Mouse (Mus musculus) liver, embryonic 12.5 days (tissue): ENCODE data around the gene Map4k1. TPM values are rescaled to one million over a fixed set of nuclear protein-coding genes. Genes with fewer than 3 reads are reported as not detected.
"Not testable (repeated sequence)": the region's sequence is repeated elsewhere in the genome, so short reads cannot be mapped to it uniquely, and the experiment has no call there.

Experiments used
- ATAC-seq: fragments of 200-750 bp; cut with Nextera tagmentation; 2 replicates; pipeline ENCODE4 v1.8.0; 2017; ENCODE audit warnings: moderate number of reproducible peaks, mild to moderate bottlenecking, moderate library complexity
- H3K27ac ChIP-seq: fragments of 300-500 bp; sonication (generic); 2 replicates; pipeline ENCODE4 v1.5.1; 2016; ENCODE audit warnings: mild to moderate bottlenecking
- H3K27me3 ChIP-seq: fragments of 300-500 bp; sonication (generic); replicated peaks from 2 replicates; pipeline ENCODE4 v1.6.1; 2016; ENCODE audit warnings: mild to moderate bottlenecking, moderate library complexity
- H3K36me3 ChIP-seq: fragments of 300-500 bp; sonication (generic); 2 replicates; pipeline ENCODE4 v1.6.1; 2016; ENCODE audit warnings: mild to moderate bottlenecking, moderate library complexity
- H3K4me1 ChIP-seq: fragments of 300-500 bp; sonication (generic); 2 replicates; pipeline ENCODE4 v1.6.1; 2016
- H3K4me2 ChIP-seq: fragments of 300-500 bp; sonication (generic); 2 replicates; pipeline ENCODE4 v1.6.1; 2016; ENCODE audit warnings: mild to moderate bottlenecking, moderate library complexity
- H3K4me3 ChIP-seq: fragments of 300-500 bp; sonication (generic); 2 replicates; pipeline ENCODE4 v1.5.1; 2016; ENCODE audit warnings: mild to moderate bottlenecking, moderate library complexity
- H3K9ac ChIP-seq: fragments of 300-500 bp; sonication (generic); 2 replicates; pipeline ENCODE4 v1.6.1; 2016; ENCODE audit warnings: mild to moderate bottlenecking, moderate library complexity
- H3K9me3 ChIP-seq: fragments of 300-500 bp; sonication (generic); replicated peaks from 2 replicates; pipeline ENCODE4 v1.6.1; 2016; ENCODE audit warnings: mild to moderate bottlenecking, moderate library complexity
- WGBS: fragments of 180-500 bp; shearing (Covaris S2); methylation state at CpG from one replicate; pipeline ENCODE4 v1.1.7; 2016; ENCODE audit not compliant: insufficient replicate concordance; 5-methylcytosine and 5-hydroxymethylcytosine counted together
- polyA plus RNA-seq: library from polyadenylated mRNA; unstranded; fragments of >200 nt; fragmentation: Nextera tagmentation; extraction: Ambion mirVana; gene quantifications from 2 replicates; pipeline ENCODE4 v1.2.1, GENCODE M21; 2016

Gene Map4k1
- polyA plus RNA-seq, 1 experiment from 2014 or later, result 33.3 TPM

DNA sequence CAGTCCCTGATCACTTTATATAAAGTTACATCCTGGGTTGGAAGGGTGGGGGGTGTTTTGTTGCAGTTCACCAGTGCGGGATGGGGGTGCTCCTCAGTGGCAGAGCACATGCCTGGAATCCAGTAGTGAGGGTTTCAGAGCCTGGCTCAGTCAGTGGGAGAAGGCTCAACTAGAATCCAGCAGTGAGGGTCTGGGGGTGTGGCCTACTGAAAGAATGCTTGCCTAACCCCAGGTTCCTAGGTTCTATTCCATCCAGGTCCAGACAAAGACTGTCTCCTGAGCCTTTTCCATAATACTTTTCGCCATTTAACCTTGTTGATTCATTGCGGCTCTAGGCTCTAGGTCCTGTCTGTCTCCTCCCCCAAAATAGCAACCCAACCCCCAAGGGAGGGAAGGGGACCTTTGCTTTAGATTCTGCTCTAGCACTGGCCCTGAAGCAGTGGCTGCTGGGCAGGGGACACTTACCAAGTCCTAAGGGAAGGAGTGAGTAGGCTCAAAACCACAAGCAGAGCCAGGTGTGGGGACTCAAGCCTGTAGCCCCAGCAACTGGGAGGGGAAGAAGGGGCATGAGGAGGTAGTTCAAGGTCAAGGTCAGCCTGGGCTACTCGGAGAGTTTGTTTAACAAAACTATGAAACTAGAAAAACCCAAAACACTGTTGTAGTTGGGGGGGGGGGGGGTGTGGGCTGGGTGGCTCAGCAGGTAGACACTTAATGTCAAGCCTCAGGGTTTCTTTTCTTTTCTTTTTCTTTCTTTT lies 14.9 kb upstream of the Map4k1 start:
- Histone ChIP-seq H3K27me3 (no peaks in the 10 kb centered on the region), H3K9me3 (no peaks in the 10 kb centered on the region), H3K4me1 (peaks cover 38% of the 10 kb centered on the region), H3K27ac (peak overlapping the region; percentile 38; the same call in 1 of the 2 replicates), H3K4me2 (no peak overlapping the region), H3K9ac (no peak overlapping the region), H3K4me3 (no peak overlapping the region), H3K36me3 (peaks cover 22% of the 10 kb centered on the region)
- 63% methylated on average over 4 of the region's 4 CpGs for WGBS
- no peak for ATAC-seq

DNA sequence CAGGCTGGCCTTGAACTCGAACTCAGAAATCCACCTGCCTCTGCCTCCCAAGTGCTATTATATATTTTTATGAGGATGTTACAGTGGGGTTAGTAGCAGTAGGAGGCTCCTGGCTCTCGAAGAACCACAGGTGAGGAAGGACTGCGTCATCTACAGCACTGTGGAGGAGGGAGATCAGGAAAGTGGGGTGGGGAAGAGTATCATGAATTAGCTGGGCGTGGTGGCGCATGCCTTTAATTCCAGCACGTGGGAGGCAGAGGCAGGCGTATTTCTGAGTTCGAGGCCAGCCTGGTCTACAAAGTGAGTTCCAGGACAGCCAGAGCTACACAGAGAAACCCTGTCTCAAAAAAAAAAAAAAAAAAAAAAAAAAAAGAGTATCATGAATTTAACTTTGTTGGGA lies 13.7 kb upstream of the Map4k1 start:
- H3K4me3 ChIP-seq, H3K27ac ChIP-seq, H3K9ac ChIP-seq, H3K4me2 ChIP-seq, H3K9me3 ChIP-seq, H3K27me3 ChIP-seq, ATAC-seq: not testable (repeated sequence)
- peaks cover 37% of the 10 kb centered on the region for H3K4me1 ChIP-seq
- peaks cover 31% of the 10 kb centered on the region for H3K36me3 ChIP-seq
- 86% methylated on average over 8 of the region's 8 CpGs for WGBS

DNA sequence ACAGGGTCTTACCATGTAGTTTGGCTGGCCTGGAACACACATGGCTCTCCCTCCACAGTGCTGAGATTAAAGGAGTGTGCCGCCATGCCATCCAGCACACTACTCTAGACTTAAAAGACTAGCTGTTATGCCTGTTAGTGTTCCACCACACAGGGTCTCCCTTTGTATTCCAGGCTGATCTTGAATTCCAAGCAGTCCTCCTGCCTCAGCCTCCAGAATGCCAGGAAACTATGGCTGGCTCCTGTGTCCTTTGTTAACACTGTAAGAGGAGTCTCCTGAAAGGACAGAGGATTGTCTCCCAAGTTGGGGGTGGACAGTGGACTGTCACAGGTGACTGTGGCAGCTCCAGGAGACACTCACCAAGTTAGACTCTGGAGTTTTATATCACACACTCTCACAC lies 12.6 kb upstream of the Map4k1 start:
- no peak overlapping the region for H3K4me2 ChIP-seq
- H3K36me3 ChIP-seq, result peaks cover 43% of the 10 kb centered on the region
- no peak overlapping the region for H3K4me3 ChIP-seq
- no peak for ATAC-seq
- no peak overlapping the region for H3K9ac ChIP-seq
- WGBS, result 81% methylated on average over 1 of the region's 1 CpGs
- H3K27me3 ChIP-seq, result no peaks in the 10 kb centered on the region
- H3K9me3 ChIP-seq, result no peaks in the 10 kb centered on the region
- H3K4me1 ChIP-seq, result peaks cover 30% of the 10 kb centered on the region
- H3K27ac ChIP-seq, result no peak overlapping the region

DNA sequence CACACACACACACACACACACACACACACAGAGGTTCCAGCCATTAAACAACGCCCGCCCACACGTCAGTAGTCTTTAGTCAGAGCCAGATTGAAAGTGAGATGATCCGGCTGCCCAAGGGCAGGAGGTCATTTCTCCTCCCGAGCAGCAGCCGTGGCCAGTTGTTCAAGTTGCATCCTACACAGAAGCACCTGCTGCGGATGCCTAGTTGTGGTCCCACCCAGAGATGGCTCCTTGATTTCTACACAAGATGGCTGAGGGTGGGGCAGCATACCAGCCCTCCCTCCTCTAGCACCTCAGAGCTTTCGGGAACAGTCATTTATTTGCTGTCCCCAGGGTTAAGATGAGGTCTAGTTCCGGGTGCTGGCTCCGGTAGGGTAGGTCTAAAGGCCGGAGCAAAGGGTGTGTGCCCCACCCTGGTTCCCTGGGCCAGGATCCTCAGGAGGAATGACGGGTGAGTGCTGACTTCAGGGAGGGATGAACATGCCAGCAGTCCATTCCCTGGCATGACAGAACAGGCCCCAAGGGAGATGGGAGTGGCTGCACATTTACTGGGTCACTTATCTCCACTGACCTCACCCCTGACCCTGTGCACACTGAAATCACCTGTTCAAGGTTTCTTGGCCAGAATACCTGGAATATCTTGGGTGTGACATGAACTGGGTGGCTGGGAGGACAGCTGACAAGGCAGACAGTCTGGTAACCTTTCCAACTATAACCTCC lies 12.0 kb upstream of the Map4k1 start:
- H3K4me1 ChIP-seq, result peaks cover 27% of the 10 kb centered on the region
- no peak overlapping the region for H3K9ac ChIP-seq
- peaks cover 48% of the 10 kb centered on the region for H3K36me3 ChIP-seq
- WGBS, result 75% methylated on average over 12 of the region's 12 CpGs
- H3K4me2 ChIP-seq, result no peak overlapping the region
- H3K4me3 ChIP-seq, result no peak overlapping the region
- H3K27ac ChIP-seq, result no peak overlapping the region
- H3K27me3 ChIP-seq, result no peaks in the 10 kb centered on the region
- no peak for ATAC-seq
- H3K9me3 ChIP-seq, result no peaks in the 10 kb centered on the region

DNA sequence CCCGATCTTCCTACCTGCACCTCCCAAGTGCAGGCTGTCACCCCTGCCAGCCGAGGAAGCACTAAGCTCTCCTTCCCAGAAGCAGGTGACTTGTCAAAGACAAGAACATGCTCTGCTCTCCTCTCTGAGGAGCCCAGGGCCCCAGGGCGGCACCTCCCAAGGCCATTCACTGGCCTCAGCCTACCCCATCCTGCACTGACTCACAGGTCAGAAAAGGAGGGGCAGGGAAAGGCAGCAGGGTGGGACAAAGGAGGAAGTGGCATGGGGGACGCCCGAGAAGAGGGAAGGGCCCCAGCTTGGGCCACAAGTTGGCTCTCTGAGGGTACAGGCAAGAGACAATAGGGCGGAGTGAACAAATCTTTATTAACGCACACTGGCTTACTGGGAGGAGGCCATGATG lies 10.8 kb upstream of the Map4k1 start:
- ATAC-seq, result no peak
- Histone ChIP-seq H3K27ac (no peak overlapping the region), H3K36me3 (peaks cover 58% of the 10 kb centered on the region), H3K4me2 (no peak overlapping the region), H3K27me3 (no peaks in the 10 kb centered on the region), H3K9me3 (no peaks in the 10 kb centered on the region), H3K4me3 (no peak overlapping the region), H3K9ac (no peak overlapping the region), H3K4me1 (peaks cover 27% of the 10 kb centered on the region)
- WGBS, result 72% methylated on average over 7 of the region's 7 CpGs

DNA sequence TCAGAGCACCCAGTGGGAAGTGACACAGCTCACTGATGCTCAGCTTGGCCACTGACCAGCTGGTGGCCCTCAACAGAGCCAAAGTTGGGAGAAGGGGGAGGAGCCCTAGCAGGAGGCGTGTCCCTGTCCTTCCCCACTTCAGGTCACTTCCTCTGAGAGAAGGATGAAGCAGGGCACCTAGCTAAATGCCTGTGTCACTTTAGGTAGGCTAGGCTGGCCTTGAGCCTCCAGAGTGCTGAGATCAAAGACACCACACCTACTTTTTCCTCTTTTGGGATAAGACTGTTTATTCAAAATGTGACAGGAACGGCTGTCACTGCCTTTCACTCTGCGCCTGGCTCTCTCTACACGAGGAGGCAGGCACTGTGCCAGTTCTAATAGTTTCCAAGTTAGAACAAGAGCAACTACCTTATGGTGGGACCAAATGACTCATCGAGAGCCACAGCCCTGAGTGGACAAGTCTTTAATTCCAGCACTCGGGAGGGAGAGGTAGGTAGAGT lies 10.0 kb upstream of the Map4k1 start:
- peaks cover 27% of the 10 kb centered on the region for H3K4me1 ChIP-seq
- ATAC-seq, result 0 out of 2 replicates have a peak, but pooled peaks have one; percentile 6
- peaks cover 65% of the 10 kb centered on the region for H3K36me3 ChIP-seq
- H3K4me2 ChIP-seq, result no peak overlapping the region
- H3K27me3 ChIP-seq, result no peaks in the 10 kb centered on the region
- no peak overlapping the region for H3K4me3 ChIP-seq
- H3K9me3 ChIP-seq, result no peaks in the 10 kb centered on the region
- no peak overlapping the region for H3K9ac ChIP-seq
- 80% methylated on average over 6 of the region's 6 CpGs for WGBS
- no peak overlapping the region for H3K27ac ChIP-seq

DNA sequence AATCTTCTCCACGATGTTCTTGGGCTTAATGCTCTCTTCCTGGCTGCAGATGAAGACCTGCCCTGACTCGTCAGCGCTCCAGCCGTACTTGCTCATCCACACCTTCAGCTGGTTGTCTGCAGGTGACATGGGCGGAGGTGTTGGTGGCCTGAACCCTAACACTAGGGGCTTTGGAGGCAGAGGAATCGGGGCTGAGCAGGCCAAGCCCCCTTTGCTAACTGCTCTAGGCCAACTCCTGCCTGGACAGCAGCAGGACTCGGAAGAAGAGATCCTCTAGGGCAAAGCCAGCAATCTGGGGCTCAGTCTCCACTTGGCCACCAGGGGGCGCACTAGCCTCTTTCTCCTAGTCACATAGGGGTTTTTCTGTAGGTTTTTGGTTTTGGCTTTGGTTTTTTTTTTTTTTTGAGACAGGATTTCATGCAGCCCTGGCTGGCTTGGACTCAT lies 9.3 kb upstream of the Map4k1 start:
- H3K27ac ChIP-seq, result no peak overlapping the region
- peaks cover 73% of the 10 kb centered on the region for H3K36me3 ChIP-seq
- H3K9me3 ChIP-seq, result no peaks in the 10 kb centered on the region
- H3K9ac ChIP-seq, result no peak overlapping the region
- H3K27me3 ChIP-seq, result no peaks in the 10 kb centered on the region
- H3K4me1 ChIP-seq, result peaks cover 27% of the 10 kb centered on the region
- WGBS, result 62% methylated on average over 8 of the region's 8 CpGs
- H3K4me3 ChIP-seq, result no peak overlapping the region
- 0 out of 2 replicates have a peak, but pooled peaks have one; percentile 8 for ATAC-seq
- no peak overlapping the region for H3K4me2 ChIP-seq

DNA sequence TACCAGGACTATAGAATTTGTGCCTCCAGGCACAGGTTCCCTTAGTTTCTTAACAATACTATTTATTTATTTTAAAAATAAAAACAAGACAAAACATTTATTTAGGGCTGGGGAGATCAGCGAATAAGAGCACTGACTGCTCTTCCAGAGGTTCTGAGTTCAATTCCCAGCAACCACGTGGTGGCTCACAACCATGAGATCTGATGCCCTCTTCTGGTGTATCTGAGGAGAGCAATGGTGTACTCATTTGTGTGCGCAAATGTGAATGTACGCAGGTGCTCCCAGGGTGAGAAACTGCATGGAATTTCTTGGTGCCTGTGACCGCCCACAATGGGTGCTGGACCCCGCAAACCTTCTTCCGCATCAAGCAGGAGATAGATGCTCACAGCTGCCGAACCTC lies 8.8 kb upstream of the Map4k1 start:
- WGBS, result 77% methylated on average over 8 of the region's 8 CpGs
- Histone ChIP-seq H3K4me3 (no peak overlapping the region), H3K9me3 (no peaks in the 10 kb centered on the region), H3K4me2 (no peak overlapping the region), H3K4me1 (peaks cover 27% of the 10 kb centered on the region), H3K27me3 (no peaks in the 10 kb centered on the region), H3K36me3 (peaks cover 77% of the 10 kb centered on the region), H3K9ac (no peak overlapping the region), H3K27ac (no peak overlapping the region)
- ATAC-seq, result no peak

DNA sequence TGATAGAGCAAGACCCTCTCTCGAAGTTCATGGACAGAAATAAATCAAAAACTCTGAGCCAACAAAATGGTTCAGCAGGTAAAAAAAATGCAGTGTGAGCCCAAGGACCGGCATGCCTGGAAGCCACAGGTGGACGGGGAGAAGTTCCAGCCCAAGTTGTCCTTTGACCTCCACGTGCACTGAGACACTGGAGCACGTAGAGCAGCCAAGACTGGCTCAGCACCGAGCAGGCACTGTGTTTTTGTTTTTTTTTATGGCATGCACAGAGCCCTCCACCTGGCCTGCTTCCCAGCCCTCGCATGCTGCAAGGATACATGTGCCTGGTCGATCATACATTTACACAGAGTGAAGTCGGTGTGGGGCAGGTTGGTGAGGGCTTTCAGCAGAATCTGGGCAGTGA lies 4.3 kb upstream of the Map4k1 start:
- Histone ChIP-seq H3K9me3 (no peaks in the 10 kb centered on the region), H3K27me3 (no peaks in the 10 kb centered on the region), H3K36me3 (peaks cover 72% of the 10 kb centered on the region), H3K4me1 (peaks cover 27% of the 10 kb centered on the region), H3K9ac (no peak overlapping the region), H3K4me2 (no peak overlapping the region), H3K4me3 (no peak overlapping the region), H3K27ac (no peak overlapping the region)
- ATAC-seq, result no peak
- 86% methylated on average over 9 of the region's 9 CpGs for WGBS

DNA sequence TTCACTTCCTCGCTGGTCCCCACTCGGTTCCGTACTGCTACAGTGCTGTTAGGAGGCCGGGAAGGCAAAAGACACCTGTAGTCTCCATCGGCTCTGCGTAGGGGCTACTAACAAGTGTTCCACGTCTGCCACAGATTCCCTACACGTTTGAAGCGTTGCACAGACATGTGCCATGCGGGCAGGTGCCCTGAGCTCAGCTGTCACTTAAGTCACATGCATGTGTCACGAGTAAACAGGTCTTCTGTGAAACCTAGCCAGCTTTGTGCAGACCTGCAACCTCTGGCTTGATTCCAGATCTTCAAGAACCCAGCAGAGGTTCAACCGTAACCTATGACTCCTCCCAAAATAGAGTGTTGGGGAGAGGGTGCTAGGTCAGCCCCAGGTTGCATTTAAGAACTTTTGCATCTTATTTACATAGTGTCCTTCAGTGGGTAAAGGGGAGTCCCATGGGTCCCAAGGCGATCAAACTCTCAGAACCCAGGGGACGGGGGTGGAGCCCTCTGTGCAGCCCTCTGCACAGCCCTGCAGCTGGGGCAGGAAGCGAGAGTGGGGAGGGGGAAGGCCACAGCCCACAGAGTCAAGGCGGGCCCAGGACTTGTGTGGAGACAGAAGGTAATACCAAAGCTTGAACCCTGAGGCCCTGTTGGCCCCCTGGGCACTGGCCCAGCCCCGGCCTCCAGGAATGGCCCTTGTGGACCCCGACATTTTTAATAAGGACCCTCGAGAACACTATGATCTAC lies 594 bp downstream of the Map4k1 start:
- H3K4me2 ChIP-seq, result peak overlapping the region; percentile 88
- peak overlapping the region; percentile 68 for H3K4me3 ChIP-seq
- WGBS, result 8% methylated on average over 19 of the region's 19 CpGs
- peak overlapping the region; percentile 83 for H3K9ac ChIP-seq
- H3K27ac ChIP-seq, result peak overlapping the region; percentile 95
- H3K9me3 ChIP-seq, result no peaks in the 10 kb centered on the region
- peak; percentile 51 for ATAC-seq
- peaks cover 35% of the 10 kb centered on the region for H3K36me3 ChIP-seq
- H3K27me3 ChIP-seq, result no peaks in the 10 kb centered on the region
- H3K4me1 ChIP-seq, result peaks cover 51% of the 10 kb centered on the region

DNA sequence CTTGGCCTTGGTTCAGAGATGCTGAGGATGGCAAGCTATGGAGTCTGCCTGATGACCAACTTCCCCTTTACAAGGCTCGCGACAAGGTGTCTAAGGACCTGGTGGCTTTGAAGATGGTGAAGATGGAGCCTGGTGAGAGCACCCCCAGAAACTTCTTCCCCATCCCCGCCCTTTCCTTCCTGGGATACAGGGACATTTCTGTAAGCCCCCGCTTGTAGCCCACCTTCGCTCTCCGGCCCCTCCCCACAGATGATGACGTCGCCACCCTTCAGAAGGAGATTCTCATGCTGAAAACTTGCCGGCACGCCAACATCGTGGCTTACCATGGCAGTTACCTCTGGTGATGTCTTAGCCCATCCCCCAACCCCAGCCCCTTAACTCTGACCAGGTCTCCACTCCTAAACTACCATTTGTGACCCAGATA lies 1.3 kb downstream of the Map4k1 start:
- Histone ChIP-seq H3K9ac (peak overlapping the region; percentile 83), H3K4me1 (peaks cover 50% of the 10 kb centered on the region), H3K27me3 (no peaks in the 10 kb centered on the region), H3K4me2 (peak overlapping the region; percentile 88), H3K9me3 (no peaks in the 10 kb centered on the region), H3K27ac (peak overlapping the region; percentile 95), H3K36me3 (peaks cover 32% of the 10 kb centered on the region), H3K4me3 (peak overlapping the region; percentile 68)
- 31% methylated on average over 11 of the region's 11 CpGs for WGBS
- ATAC-seq, result no peak
